Mouse (Mus musculus) erythroblast, embryonic 14.5 days (primary cell): ENCODE results near the gene Thada.

Experiments
- GATA1 ChIP-seq: IDR thresholded peaks from 2 replicates; pipeline ENCODE4 v1.6.1; 2012; ENCODE audit warnings: low read length, inconsistent platforms, mixed read lengths
- TAL1 ChIP-seq: IDR thresholded peaks from 3 replicates; pipeline ENCODE4 v1.6.1; 2012; ENCODE audit warnings: low read length, inconsistent platforms, mixed read lengths

- TF ChIP-seq GATA1 (no peak), TAL1 (no peak)
Measured at GRCm38 (mm10) chr17:84155029-84155338, 311.0 kb downstream of the Thada start.
